Mouse (Mus musculus) hematopoietic stem cell, adult 5-6 weeks (primary cell): ENCODE results near the gene Olfr1513. TPM values are rescaled to one million over a fixed set of nuclear protein-coding genes. Genes with fewer than 3 reads are reported as not detected.

Source experiments
- ATAC-seq, 2 experiments: fragments of 125-278 bp in 1 of 2; replicated peaks in 1 of 2; 2 replicates each; pipeline ENCODE4 v1.8.0; 2016 to 2017; ENCODE audit warnings: inconsistent platforms in 2 of 2, mild to moderate bottlenecking in 2 of 2, moderate number of reproducible peaks in 2 of 2, low read depth in 1 of 2, moderate TSS enrichment in 1 of 2; ENCODE audit not compliant: low FRiP score in 2 of 2, poor library complexity in 2 of 2, severe bottlenecking in 2 of 2, insufficient read depth in 1 of 2, low TSS enrichment in 1 of 2
- total RNA-seq: library from RNA; stranded (forward); fragments of 172-1452, 232-1000 nt; gene quantifications from 2 replicates; pipeline ENCODE4 v1.2.3, GENCODE M21; 2017

Olfr1513 gene
- total RNA-seq, result not detected in 2 replicates

DNA sequence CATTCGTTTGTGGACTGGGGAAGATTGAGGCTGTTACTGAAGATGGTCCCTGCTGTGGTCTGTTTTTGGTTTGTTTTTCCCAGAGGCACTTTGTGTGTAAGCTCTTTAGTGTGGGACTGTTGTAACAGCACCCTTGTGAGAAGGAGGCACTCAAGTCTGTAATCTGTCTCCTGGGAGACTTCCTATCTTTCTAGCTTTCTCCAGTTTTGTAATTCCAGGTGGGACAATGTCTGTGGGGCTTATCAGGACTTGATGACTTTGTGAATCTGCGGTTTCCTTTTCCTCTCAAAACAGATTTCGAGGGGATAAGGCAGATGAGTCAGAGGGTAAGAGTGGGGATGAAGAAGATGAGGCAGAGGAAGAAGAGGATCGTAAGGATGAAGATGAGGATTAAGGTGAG lies at the start of gene Olfr1513:
Olfr1513 (minus strand) TSS at position 101 of the 400 bp plus-strand sequence.
- no peak for ATAC-seq

DNA sequence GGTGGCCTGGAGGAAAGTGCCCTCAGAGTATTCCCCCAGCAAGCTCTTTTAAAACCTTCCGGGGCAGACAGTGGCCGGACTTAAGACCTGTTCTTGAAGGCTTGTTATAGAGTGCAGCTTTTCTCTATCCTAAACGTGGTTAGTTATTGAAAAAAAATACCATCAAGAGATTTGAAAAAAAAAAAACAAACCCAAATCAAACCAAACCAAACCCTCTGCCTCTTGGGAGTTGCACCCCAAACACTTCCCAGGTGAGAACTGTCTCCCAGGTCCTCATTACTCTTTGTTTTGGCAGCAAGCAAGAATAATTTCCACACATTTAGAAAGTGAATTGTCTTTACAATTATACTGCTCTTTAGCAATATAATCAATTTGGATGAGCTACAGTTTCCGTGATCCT lies 41.1 kb upstream of the Olfr1513 start, which contains the start of gene Olfr1511:
Olfr1511 (minus strand) TSS at position 101 of the 400 bp plus-strand sequence.
- ATAC-seq, result no peak

DNA sequence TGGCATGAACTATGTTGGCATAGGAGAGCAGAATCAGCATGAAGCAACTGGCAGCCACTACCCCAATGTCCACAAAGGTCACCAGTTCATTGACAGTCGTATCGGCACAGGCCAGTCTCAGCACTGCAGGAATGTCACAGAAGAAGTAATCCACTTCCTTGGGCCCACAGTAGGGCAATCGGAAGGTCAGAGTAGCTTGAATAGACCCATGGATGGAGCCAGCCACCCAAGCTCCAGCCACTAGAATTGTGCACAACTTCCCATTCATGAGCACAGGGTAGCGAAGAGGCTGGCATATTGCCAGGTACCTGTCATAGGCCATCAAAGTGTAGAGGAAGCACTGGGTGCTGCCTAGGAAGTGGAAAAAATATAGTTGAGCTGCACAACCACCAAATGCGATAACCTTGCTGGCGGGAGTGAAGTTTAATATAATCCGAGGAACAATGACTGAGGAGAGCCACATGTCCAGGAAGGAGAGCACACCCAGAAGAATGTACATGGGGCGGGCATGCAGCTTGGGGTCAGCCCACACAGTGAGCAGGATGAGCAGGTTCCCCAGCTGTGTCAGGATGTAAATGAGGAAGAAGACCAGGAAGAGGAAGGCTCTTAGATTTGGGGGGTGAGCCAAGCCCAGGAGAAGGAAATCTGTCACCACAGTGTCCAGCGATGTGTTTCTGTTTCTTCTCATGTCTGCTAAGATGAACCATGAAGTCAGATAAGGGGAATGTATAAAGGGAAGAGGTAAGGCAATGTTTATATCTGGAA lies 34.1 kb upstream of the Olfr1513 start:
- peak; percentile 75 to 90 for ATAC-seq

DNA sequence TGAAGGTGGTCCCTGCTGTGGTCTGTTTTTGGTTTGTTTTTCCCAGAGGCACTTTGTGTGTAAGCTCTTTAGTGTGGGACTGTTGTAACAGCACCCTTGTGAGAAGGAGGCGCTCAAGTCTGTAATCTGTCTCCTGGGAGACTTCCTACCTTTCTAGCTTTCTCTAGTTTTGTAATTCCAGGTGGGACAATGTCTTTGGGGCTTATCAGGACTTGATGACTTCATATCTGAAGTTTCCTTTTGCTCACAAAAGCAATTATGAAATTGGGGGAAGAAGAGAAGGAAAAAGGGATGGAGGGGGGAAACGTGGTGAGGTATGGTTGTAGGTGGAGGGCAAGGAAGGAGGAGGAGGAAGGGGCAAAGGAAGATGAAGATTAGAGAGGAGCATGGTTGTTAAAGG lies 22.9 kb upstream of the Olfr1513 start, which contains the start of gene Olfr1512:
Olfr1512 (minus strand) TSS at position 101 of the 400 bp plus-strand sequence.
- no peak for ATAC-seq

DNA sequence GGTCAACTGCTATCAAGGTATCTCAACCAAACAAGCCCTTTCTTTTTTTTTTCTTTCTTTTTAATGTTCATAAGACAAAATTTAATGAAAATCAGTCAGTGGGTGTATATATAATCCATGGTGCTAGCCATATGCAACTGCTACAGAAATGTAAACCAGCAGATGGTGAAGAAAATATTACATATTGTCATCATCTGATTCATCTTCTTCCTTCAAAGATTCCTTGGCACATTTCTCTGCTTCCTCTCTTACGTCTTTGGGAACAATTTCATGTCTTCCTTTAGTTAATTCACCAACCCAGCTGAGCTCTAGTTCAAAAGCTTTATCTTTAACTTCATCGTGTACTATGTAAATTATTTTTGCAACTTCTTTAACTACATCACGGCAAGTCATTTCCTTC lies 12.5 kb upstream of the Olfr1513 start:
- ATAC-seq, result no peak

DNA sequence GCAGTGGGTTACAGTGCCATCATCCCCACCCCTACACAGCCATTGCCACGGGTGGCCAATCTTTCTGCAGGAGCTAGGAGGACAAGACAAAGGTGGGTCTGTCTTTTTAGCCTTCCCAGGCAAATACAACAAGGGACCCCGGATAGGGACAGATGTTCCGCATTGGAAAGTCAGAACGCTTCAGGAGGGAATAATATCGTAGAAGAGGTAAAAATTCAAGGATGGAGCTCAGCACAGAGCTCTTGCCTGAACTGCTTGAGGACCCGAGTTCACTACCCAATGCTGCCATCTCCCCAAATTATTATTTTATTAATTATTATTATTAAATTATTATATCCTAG lies 16.7 kb downstream of the Olfr1513 start:
- no peak for ATAC-seq

DNA sequence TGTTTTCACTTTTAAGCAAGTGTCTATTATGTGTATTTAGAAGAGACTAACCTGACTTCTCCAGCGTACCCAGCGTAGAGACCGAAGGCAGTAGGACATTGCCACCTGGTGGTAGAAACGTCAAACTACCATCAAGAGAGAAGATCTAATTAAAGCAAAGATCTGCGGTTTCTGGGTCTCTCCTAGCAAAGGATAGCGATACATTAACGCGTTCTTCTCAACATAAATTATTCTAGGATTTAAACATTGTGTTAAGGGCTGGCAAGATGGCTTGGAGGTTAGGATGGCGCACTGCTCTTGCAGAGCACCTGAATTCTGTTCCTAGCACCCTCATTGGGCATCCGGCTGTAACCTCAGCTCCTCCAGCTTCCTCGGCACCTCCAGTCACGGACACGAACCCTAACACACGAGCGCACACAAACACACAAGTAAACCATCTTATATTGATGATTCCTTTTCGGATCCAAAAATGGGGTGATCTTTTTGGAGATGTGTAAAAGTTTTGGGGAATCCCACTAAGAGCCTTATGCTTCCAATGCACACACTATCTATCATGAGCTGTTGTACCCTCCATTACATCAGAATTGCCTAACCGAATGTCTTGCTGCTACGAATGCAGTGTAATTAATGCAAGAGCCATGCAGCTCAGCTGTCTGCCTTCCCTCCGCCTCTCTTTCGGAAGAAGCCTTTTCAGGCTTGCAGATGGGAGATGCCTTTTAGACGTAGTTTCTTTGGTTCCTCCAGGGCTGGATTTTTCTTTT lies 17.3 kb downstream of the Olfr1513 start:
- ATAC-seq, result peak; percentile 74 to 76

DNA sequence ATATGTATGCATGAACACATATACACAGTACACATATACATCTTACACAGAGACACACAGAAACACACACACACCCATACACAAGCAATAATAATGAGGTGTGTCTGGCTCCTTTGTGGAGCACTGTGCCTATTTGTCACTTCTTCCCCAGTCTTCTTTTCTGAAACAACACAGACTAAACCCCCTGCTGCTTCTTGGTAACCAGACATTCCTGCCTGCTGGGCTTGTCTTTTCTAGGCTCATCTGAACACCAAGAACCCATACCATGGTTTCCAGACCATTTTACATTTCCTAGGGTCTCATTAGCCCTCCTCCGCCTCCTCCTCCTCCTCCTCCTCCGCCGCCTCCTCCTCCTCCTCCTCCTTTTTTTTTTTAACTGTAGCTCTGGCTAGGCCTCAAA lies 24.0 kb downstream of the Olfr1513 start:
- ATAC-seq, result no peak

DNA sequence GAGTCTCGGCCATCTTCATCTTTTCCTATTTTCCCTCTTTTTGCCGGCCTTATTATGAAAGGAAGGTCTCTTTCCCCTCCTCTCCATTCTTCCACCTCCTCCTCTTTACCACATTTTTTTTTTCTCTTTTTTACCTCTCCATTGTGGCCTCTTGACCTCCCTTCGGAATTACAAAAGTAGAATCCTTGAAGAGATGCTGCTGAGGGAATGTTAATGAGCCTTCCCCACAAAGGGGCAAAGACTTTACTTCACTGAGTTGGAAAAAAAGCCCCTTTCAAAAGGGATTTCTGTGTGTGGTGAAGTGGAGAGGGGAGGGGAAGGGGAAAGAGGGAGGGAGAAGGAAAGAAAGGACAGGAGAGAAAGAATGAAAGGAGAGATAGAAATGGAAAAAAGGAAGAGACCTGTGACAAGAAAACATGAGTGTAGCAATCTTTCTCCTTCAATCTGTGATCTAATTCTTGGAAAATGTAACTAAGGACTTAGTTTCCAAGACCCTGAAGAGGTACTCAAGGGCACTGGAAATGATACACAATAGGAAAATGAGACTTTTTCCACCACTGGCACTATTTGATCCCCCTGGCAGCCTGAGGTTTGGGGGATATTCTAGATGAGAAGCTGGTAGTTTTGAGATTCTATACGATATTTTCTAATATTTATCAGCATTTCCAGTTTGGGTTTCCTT lies 25.0 kb downstream of the Olfr1513 start:
- ATAC-seq, result no peak

DNA sequence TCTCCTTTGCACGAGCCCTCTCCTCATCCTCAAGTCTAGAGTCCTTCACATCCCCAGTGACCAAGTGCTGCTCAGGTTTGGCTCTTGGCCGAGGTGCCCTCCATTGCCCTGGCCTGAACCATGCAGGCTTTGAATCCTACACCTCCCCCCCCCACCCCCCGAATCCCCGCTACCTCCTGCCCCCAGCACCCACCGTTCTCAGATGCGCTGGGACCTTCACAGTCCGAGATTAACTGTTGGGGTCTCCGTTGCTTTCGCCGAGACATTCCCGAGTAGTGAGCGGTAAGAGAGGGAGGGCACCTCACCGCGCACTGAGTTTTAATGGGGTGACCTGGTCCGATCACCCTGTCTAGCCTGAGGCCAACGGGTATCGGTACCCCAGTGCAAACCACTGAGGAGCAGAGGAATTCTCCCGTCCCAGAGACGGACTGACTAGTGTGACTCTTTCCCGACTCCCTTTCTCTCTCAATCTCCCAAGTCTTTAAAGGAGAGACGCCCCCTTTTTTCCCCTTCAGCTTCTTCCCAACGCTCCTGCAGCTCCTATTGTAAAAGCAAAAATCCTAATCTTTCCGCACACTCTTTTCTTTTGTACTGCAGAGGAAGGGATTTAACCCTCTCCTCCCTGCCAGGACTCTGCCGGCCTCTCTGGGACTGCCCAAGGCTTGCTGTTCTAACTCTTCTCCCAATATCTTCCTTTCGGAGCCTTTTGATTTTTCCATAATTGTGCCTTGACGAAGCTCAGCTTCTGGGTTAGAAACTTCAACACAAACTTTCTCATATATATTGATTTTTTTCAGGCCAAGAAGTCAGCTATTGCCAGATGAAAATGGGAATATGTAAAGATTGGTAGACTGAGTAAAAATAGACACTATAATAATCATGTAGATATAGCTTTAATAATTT lies 28.0 kb downstream of the Olfr1513 start, which contains the start of gene Sall2:
Sall2 (minus strand) TSS at position 853 of the 903 bp plus-strand sequence.
- no peak for ATAC-seq

DNA sequence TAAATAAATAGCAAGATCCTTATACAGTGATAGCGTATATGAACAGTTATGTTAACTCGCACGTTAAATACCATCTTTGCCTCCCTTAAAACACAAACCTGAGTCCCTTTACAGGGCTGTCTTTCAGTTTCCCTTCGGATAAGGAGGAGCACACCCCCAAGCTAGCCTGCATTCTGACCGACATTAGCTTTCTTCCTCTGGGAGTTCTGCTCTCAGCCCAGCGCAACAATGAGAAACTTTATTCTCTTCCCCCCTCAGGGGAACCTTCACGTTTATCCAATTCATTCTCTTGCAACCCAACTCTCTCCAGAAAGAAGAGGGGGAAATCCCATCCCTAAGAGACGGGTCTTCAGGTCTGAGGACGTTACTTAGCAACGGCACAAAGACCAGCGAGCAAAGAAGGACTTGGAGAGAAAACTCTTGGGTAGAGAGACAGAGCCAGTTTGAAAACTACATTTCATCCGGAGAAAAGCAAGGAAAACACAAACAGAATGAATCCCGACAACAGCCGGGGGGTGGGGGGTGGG lies 28.8 kb downstream of the Olfr1513 start:
- no peak for ATAC-seq

DNA sequence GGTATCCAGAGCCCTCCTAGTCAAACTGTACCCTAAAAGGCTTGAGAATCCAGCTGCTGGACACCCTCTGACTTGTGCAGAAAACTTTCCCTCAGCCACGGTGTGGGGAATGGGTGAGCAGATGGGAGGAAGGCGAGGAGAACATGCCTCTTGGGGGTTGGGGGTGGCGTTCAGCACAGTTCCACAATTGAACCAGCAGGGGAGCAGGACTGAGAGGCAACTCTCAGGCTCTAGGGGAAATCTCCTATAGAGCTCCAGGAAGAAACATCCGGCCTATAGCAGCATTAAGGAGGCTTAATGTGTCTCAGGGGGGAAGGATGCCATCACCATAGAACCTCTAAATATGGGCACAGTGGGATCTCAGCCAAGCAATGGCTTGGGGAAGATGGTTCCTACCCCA lies 30.3 kb downstream of the Olfr1513 start:
- ATAC-seq, result peak in 1 of 2 experiments; percentile 56; a peak in 1 of 4 replicates

DNA sequence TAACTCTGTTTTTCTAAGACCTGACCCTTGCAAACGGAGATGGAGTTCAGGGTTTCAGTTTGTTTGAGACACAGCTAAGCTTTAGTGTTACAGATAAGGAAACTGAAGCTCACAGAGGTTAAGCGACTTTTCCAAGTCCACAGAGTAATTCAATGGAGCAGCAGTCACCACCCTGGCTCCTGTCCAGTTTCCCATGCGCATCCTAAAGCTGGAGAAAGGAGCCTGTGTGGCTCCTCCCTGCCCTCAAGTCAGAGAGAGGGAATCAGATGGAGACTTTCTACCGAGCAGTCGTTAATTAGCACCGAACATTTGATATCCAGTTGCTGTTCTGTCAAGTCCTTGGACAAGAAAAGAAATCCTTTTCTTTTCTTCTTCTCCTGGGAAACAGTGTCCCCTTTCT lies 36.8 kb downstream of the Olfr1513 start:
- no peak for ATAC-seq

DNA sequence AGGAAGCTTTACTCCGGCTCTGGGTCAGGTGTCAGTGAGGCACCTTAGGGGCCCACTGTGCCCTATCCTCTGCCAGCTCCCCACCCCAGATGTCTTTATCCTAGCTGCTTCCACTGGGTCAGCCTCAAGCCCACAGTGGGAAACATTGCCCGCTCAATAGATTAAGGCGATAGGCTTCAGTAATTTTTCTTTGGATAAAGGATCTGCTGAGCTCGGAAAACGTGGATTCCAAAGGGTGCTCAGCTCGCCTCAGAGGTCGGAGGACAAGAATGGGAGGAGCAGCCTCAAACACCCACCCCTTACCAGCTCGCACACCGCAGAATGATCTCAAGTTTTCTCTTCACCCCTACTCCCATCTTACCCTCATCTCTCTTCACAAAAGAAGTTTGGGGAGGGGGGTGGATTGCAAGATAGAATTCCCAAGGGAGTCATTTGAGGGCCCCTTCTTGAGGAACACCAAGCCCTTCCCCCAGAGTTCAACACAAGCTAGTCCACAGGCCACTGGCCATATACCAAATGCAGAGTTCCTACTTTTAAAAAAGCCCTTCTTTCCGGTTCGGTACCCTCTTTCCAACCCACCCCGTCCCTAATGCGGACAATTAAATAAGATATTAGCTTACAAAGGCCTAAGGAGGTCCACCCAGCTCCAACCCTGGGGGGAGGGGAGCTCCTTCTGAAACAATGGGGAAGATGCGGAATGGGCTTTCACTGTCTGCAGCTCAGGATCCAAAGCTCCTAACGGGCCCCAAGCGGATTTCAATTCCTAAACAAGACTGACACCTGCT lies 39.6 kb downstream of the Olfr1513 start:
- no peak; a peak in 1 of 4 replicates for ATAC-seq

DNA sequence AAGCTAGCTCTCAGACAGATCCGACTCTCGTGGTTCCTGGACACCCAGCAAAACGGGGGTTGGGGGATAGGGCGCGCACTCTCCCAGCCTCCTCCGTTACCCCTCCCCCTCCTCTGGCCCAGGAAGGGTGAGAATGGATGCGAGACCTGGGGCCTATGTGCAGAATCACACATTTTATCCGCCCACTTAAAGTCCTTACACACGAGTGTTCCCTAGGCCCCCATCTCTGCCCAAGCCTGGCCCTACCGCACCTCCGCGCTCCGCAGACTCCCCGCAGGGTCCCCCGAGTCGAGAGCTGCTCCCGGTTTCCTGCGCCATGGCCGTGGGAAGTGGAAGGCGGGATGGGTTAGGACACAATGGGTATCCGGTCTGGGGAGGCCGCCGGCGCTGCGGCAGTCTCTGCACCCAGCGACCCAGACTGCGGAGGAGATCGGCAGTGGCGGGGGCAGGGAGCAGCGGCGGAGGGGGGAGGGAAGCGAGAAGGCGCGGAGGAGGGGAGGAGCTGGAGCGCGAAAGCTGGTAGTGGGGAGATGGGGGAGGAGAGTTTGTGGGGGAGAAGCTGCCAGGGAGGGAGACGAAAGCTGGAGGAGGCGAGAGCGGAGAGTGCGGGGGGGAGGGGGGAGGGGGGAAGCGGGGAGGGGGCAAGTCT lies 40.3 kb downstream of the Olfr1513 start:
- peak; percentile 40 to 51; a peak in 3 of 4 replicates for ATAC-seq
